Mouse (Mus musculus): ENCODE measurements around the gene Inmt. TPM values are rescaled to one million over a fixed set of nuclear protein-coding genes. Genes with fewer than 3 reads are reported as not detected.

Inmt gene
- total RNA-seq, 2 experiments from 2014 or later: not detected

GRCm38 (mm10) chr6:55173171-55173570, 1.7 kb downstream of the Inmt start:
- ATAC-seq (replicated peaks; ENCODE audit: low FRiP score, poor library complexity, severe bottlenecking): no peak

GRCm38 (mm10) chr6:55171638-55172037, 3.2 kb downstream of the Inmt start:
- ATAC-seq (replicated peaks; ENCODE audit: low FRiP score, poor library complexity, severe bottlenecking): no peak

GRCm38 (mm10) chr6:55169818-55170217, 5.0 kb downstream of the Inmt start:
- ATAC-seq (replicated peaks; ENCODE audit: low FRiP score, poor library complexity, severe bottlenecking): no peak

- ATAC-seq (replicated peaks; ENCODE audit: low FRiP score, poor library complexity, severe bottlenecking): peak; percentile 78
Observed at GRCm38 (mm10) chr6:55166777-55167463, 7.9 kb downstream of the Inmt start.

- ATAC-seq (replicated peaks; ENCODE audit: low FRiP score, poor library complexity, severe bottlenecking): no peak
Observed at GRCm38 (mm10) chr6:55163046-55163584, 11.7 kb downstream of the Inmt start.

GRCm38 (mm10) chr6:55161311-55161761, 13.5 kb downstream of the Inmt start:
- no peak for ATAC-seq (replicated peaks; ENCODE audit: low FRiP score, poor library complexity, severe bottlenecking)

- no peak for ATAC-seq (replicated peaks; ENCODE audit: low FRiP score, poor library complexity, severe bottlenecking)
Observed at GRCm38 (mm10) chr6:55159256-55159655, 15.6 kb downstream of the Inmt start.

- no peak for ATAC-seq (replicated peaks; ENCODE audit: low FRiP score, poor library complexity, severe bottlenecking)
Observed at GRCm38 (mm10) chr6:55152226-55152625, 22.6 kb downstream of the Inmt start.

GRCm38 (mm10) chr6:55146138-55146537, 28.7 kb downstream of the Inmt start:
- ATAC-seq (replicated peaks; ENCODE audit: low FRiP score, poor library complexity, severe bottlenecking): no peak

- ATAC-seq (replicated peaks; ENCODE audit: low FRiP score, poor library complexity, severe bottlenecking): no peak
Observed at GRCm38 (mm10) chr6:55145285-55145684, 29.6 kb downstream of the Inmt start.

GRCm38 (mm10) chr6:55138343-55138742, 36.5 kb downstream of the Inmt start:
- 0 out of 2 replicates have a peak, but pooled peaks have one; percentile 32 for ATAC-seq (replicated peaks; ENCODE audit: low FRiP score, poor library complexity, severe bottlenecking)

GRCm38 (mm10) chr6:55133425-55133824, 41.4 kb downstream of the Inmt start:
- ATAC-seq (replicated peaks; ENCODE audit: low FRiP score, poor library complexity, severe bottlenecking): no peak

- ATAC-seq (replicated peaks; ENCODE audit: low FRiP score, poor library complexity, severe bottlenecking): no peak
Observed at GRCm38 (mm10) chr6:55132794-55133193, 42.0 kb downstream of the Inmt start, which contains the start of gene Crhr2. Gene Crhr2 (minus strand): TSS chr6:55133016.

- ATAC-seq (replicated peaks; ENCODE audit: low FRiP score, poor library complexity, severe bottlenecking): no peak
Observed at GRCm38 (mm10) chr6:55131301-55131700, 43.5 kb downstream of the Inmt start.

GRCm38 (mm10) chr6:55130631-55131030, 44.2 kb downstream of the Inmt start:
- ATAC-seq (replicated peaks; ENCODE audit: low FRiP score, poor library complexity, severe bottlenecking): no peak

- no peak for ATAC-seq (replicated peaks; ENCODE audit: low FRiP score, poor library complexity, severe bottlenecking)
Observed at GRCm38 (mm10) chr6:55128391-55128790, 46.5 kb downstream of the Inmt start.

GRCm38 (mm10) chr6:55126576-55126975, 48.3 kb downstream of the Inmt start:
- ATAC-seq (replicated peaks; ENCODE audit: low FRiP score, poor library complexity, severe bottlenecking): no peak

- no peak for ATAC-seq (replicated peaks; ENCODE audit: low FRiP score, poor library complexity, severe bottlenecking)
Observed at GRCm38 (mm10) chr6:55123056-55123455, 51.8 kb downstream of the Inmt start.
